In the genomic region with DNA sequence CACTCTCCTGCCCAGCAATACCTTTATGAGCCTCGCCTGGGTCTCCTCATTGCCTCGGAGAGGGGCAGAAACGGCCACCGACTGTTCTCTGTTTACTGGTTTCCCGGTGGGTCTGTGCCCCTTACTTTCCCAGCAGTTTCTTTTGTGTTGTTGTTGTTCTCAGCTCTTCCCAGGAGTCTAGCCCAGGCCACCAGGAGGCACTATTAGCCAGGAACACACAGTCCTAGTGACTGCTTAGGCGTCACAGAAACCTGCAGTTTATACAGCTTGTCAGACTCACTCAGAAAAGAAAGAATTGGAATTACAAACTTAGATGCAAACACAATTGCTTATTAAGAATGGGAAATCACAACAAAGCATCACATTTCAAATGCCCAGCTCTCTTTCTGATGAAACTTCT, we compare ENCODE assay signal across 13 mouse cellular contexts. TPM values are rescaled to one million over a fixed set of nuclear protein-coding genes. Genes with fewer than 3 reads are reported as not detected.
A peak's percentile ranks its signal among the peaks of the same experiment; 100 is the strongest.
DNase-seq lines count a peak whose midpoint lies in the region; ATAC-seq and TF ChIP-seq lines count a peak whose summit lies in the region.
"Had no signal": no experiment of that assay in that cellular context is flagged by ENCODE, and none has a peak within 500 bp of the region (broad histone marks: within the 10 kb centered on the region; RNA-seq: fewer than 3 reads in every experiment).

No protein-coding gene starts in this region.

- WGBS in kidney, adult 2 months, result 70% methylated on average over 6 of the region's 6 CpGs
- WGBS in forebrain, embryonic 13.5 days, result 63% methylated on average over 6 of the region's 6 CpGs
- 68% methylated on average over 6 of the region's 6 CpGs for WGBS in limb, embryonic 10.5 days

- TF ChIP-seq CTCF in kidney, adult 2 months (conservative IDR thresholded peaks at IDR 0.05; ENCODE audit: insufficient read depth, insufficient read length, low read depth, low read length), result peak; percentile 56

- no peak for TF ChIP-seq POLR2A in kidney, adult 2 months (IDR thresholded peaks at IDR 0.05; ENCODE audit: low read depth, low read length)

- H3K9me3 ChIP-seq in forebrain, embryonic 13.5 days (replicated peaks), result no peaks in the 10 kb centered on the region
- no peaks in the 10 kb centered on the region for H3K9me3 ChIP-seq in limb, embryonic 10.5 days (replicated peaks)

- H3K9ac ChIP-seq in forebrain, embryonic 13.5 days, result no peak overlapping the region
- H3K9ac ChIP-seq: heart, embryonic 12.5 days had no signal

- H3K27ac ChIP-seq in kidney, adult 2 months (ENCODE audit: insufficient read depth, low read depth, low read length), result no peak overlapping the region
- no peak overlapping the region for H3K27ac ChIP-seq in forebrain, embryonic 13.5 days
- H3K27ac ChIP-seq in limb, embryonic 10.5 days, result no peak overlapping the region; the same call in 1 of the 2 replicates

- H3K4me2 ChIP-seq in forebrain, embryonic 13.5 days, result no peak overlapping the region
- H3K4me2 ChIP-seq: heart, embryonic 12.5 days had no signal

- 0 out of 2 replicates have a peak, but pooled peaks have one; percentile 34 for ATAC-seq in forebrain, embryonic 13.5 days

- H3K27me3 ChIP-seq in kidney, adult 2 months (replicated peaks; ENCODE audit: control insufficient read depth, insufficient read depth, low read length), result no peaks in the 10 kb centered on the region
- no peaks in the 10 kb centered on the region for H3K27me3 ChIP-seq in forebrain, embryonic 13.5 days
- no peaks in the 10 kb centered on the region for H3K27me3 ChIP-seq in limb, embryonic 10.5 days (ENCODE audit: low read depth, poor library complexity, severe bottlenecking)
- H3K27me3 ChIP-seq: heart, embryonic 12.5 days had no signal

- no peaks in the 10 kb centered on the region for H3K4me1 ChIP-seq in kidney, adult 2 months (ENCODE audit: control insufficient read depth, insufficient read depth, low read length)
- peaks cover 6% of the 10 kb centered on the region; the same call in 1 of the 2 replicates for H3K4me1 ChIP-seq in forebrain, embryonic 13.5 days
- peaks cover 16% of the 10 kb centered on the region for H3K4me1 ChIP-seq in limb, embryonic 10.5 days

- no peak overlapping the region for H3K4me3 ChIP-seq in kidney, adult 2 months (ENCODE audit: insufficient read depth, low read depth, low read length)
- no peak overlapping the region for H3K4me3 ChIP-seq in forebrain, embryonic 13.5 days
- H3K4me3 ChIP-seq in limb, embryonic 10.5 days, result no peak overlapping the region
- H3K4me3 ChIP-seq: heart, embryonic 12.5 days; myocyte had no signal

- H3K36me3 ChIP-seq in kidney, adult 2 months (ENCODE audit: control insufficient read depth, insufficient read depth, low read length), result no peaks in the 10 kb centered on the region
- no peaks in the 10 kb centered on the region for H3K36me3 ChIP-seq in forebrain, embryonic 13.5 days (ENCODE audit: poor library complexity, severe bottlenecking)
- no peaks in the 10 kb centered on the region for H3K36me3 ChIP-seq in limb, embryonic 10.5 days
- H3K36me3 ChIP-seq: heart, embryonic 12.5 days had no signal

- peak; percentile 41 for DNase-seq in kidney, adult 2 months
- DNase-seq in kidney, adult 11 months, result no peak
- peak; percentile 40 for DNase-seq in right cerebral cortex, postnatal 4 days
- no peak for DNase-seq in right cerebral cortex, adult 18-20 months
- peak; percentile 50 for DNase-seq in testis, postnatal 10 days (ENCODE audit: low spot score)
- DNase-seq in limb, embryonic 10.5 days (ENCODE audit: low spot score), result no peak
- DNase-seq: layer of hippocampus, adult 9-11 months had no signal

RNA-seq across cellular contexts. Expression of a gene that starts 0.7 kb away (rescaled TPM):
- not detected in 2 replicates for polyA plus RNA-seq in kidney, adult 2 months (2012; rRNA removed)
- not detected in 2 replicates for polyA plus RNA-seq in forebrain, embryonic 13.5 days (2015; fragmentation: Nextera tagmentation; extraction: Ambion mirVana)
- polyA plus RNA-seq in limb, embryonic 10.5 days (2016; fragmentation: Nextera tagmentation; extraction: Ambion mirVana), result not detected in 2 replicates
- polyA plus RNA-seq: heart, embryonic 12.5 days; liver, embryonic 16.5 days; myocyte; small intestine, adult 2 months; urinary bladder, adult 2 months had no signal

RNA-seq across cellular contexts. Expression of a gene that starts 48.5 kb away (rescaled TPM):
- polyA plus RNA-seq in kidney, adult 2 months (2012; rRNA removed), result 0.27 and 0.69 TPM in 2 replicates
- polyA plus RNA-seq in forebrain, embryonic 13.5 days (2015; fragmentation: Nextera tagmentation; extraction: Ambion mirVana), result not detected in 2 replicates
- not detected in 2 replicates for polyA plus RNA-seq in limb, embryonic 10.5 days (2016; fragmentation: Nextera tagmentation; extraction: Ambion mirVana)
- polyA plus RNA-seq: heart, embryonic 12.5 days; liver, embryonic 16.5 days; myocyte; small intestine, adult 2 months; urinary bladder, adult 2 months had no signal

Comparison
In these comparisons a context has a peak if more than half of its experiments do, and no peak if none do; other contexts are left out.
1. DNase-seq: peak in kidney, adult 2 months (single experiment), right cerebral cortex, postnatal 4 days (single experiment) and testis, postnatal 10 days (single experiment); none in kidney, adult 11 months (single experiment), right cerebral cortex, adult 18-20 months (single experiment) and limb, embryonic 10.5 days (single experiment).